Mouse (Mus musculus) stomach, postnatal 0 days (tissue): ENCODE measurements around the gene Lime1.

ENCODE experiments used
- CTCF ChIP-seq: IDR thresholded peaks from 2 replicates; pipeline ENCODE4 v1.5.1; 2016; ENCODE audit warnings: antibody characterized with exemption, low read depth, mild to moderate bottlenecking, moderate library complexity
- EP300 ChIP-seq: optimal IDR thresholded peaks from 2 replicates; pipeline ENCODE3; 2016; ENCODE audit warnings: antibody characterized with exemption

DNA sequence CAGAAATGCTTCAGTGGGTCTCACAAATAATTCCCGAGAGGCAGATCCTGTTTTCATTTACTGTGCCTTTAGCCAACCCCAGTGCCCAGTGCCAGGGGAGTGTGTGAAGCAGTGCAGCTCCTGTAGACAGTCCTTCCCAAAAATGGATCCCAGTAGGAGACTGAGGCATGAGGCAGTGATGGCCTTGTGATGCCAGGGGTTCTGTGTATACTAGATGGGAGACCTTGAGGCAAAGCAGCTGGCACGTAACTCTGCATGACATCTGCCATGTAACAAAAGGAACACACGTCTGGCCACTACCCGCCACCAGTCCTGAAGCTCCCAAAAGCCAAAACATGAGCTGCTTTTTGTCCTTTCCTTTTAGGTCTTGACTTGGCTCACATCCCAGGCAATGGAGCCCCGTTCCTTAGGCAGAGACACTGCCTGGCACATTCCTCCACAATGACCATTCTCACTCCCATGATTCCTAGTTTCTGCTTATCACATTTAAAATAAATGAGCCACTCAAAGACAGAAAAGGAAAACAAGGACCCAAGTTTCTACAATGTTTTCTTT lies 17.4 kb downstream of the Lime1 start:
- TF ChIP-seq EP300, result no peak
- TF ChIP-seq CTCF, result no peak
